Mouse (Mus musculus) MEL (cell line): ENCODE measurements around the gene Gm26920. TPM values are rescaled to one million over a fixed set of nuclear protein-coding genes. Genes with fewer than 3 reads are reported as not detected.

ENCODE experiments used
- DNase-seq: peaks from one replicate; pipeline ENCODE4 v3.0.0; 2011; ENCODE audit warnings: low read depth, low spot score
- H3K27ac ChIP-seq: 2 replicates; pipeline ENCODE4 v1.5.1; 2012; ENCODE audit warnings: low read depth, mild to moderate bottlenecking, control low read depth, low read length, moderate library complexity; ENCODE audit not compliant: control insufficient read depth
- H3K27me3 ChIP-seq, 2 experiments: fragments of 150-350 bp in 1 of 2; sonication (generic) in 1 of 2; 2 replicates each; pipeline ENCODE4 v1.6.1; 2012; ENCODE audit warnings: low read length in 2 of 2, mild to moderate bottlenecking in 2 of 2, improper control_type of control experiment in 1 of 2, moderate library complexity in 1 of 2; ENCODE audit not compliant: insufficient read depth in 2 of 2, control insufficient read depth in 1 of 2
- H3K36me3 ChIP-seq, 2 experiments: 2 replicates each; pipeline ENCODE4 v1.6.1; 2012 to 2014; ENCODE audit warnings: low read length in 2 of 2, improper control_type of control experiment in 1 of 2, inconsistent platforms in 1 of 2, mild to moderate bottlenecking in 1 of 2; ENCODE audit not compliant: insufficient read depth in 2 of 2, control insufficient read depth in 1 of 2
- H3K4me1 ChIP-seq, 2 experiments: fragments of 150-350 bp in 1 of 2; sonication (generic) in 1 of 2; 2 replicates each; pipeline ENCODE4 v1.6.1; 2012; ENCODE audit warnings: low read length in 2 of 2, improper control_type of control experiment in 1 of 2, mild to moderate bottlenecking in 1 of 2; ENCODE audit not compliant: insufficient read depth in 2 of 2, control insufficient read depth in 1 of 2
- H3K4me3 ChIP-seq, 2 experiments: fragments of 150-350 bp in 1 of 2; sonication (generic) in 1 of 2; 2 replicates each; pipeline ENCODE4 v1.5.1; 2012; ENCODE audit warnings: low read depth in 2 of 2, low read length in 2 of 2, mild to moderate bottlenecking in 2 of 2, moderate library complexity in 2 of 2, control low read depth in 1 of 2, improper control_type of control experiment in 1 of 2; ENCODE audit not compliant: control insufficient read depth in 1 of 2, insufficient read depth in 1 of 2
- H3K79me2 ChIP-seq: 2 replicates; pipeline ENCODE4 v1.6.1; 2012; ENCODE audit warnings: mild to moderate bottlenecking, low read length, moderate library complexity; ENCODE audit not compliant: control insufficient read depth, poor library complexity, insufficient read depth
- H3K9ac ChIP-seq: 2 replicates; pipeline ENCODE4 v1.6.1; 2012; ENCODE audit warnings: low read depth, mild to moderate bottlenecking, control low read depth, low read length, moderate library complexity; ENCODE audit not compliant: control insufficient read depth, poor library complexity, severe bottlenecking
- H3K9me3 ChIP-seq: fragments of 150-350 bp; sonication (generic); replicated peaks from 2 replicates; pipeline ENCODE4 v1.6.1; 2012; ENCODE audit warnings: mild to moderate bottlenecking, low read length, improper control_type of control experiment, moderate library complexity; ENCODE audit not compliant: insufficient read depth
- BHLHE40 ChIP-seq: IDR thresholded peaks from 2 replicates; pipeline ENCODE4 v1.6.1; 2012; ENCODE audit warnings: low read depth, mild to moderate bottlenecking, inconsistent platforms, low read length, improper control_type of control experiment, borderline replicate concordance
- CHD1 ChIP-seq: IDR thresholded peaks from 2 replicates; pipeline ENCODE4 v1.6.1; 2012; ENCODE audit warnings: low read depth, mild to moderate bottlenecking, inconsistent platforms, low read length, improper control_type of control experiment
- CTCF ChIP-seq, 3 experiments: IDR thresholded peaks in 2 of 3; conservative IDR thresholded peaks in 1 of 3; 2 replicates each; pipeline ENCODE4 v1.5.1; 2011 to 2012; ENCODE audit warnings: low read length in 3 of 3, low read depth in 2 of 3, mild to moderate bottlenecking in 2 of 3, improper control_type of control experiment in 1 of 3, inconsistent platforms in 1 of 3, mixed read lengths in 1 of 3, moderate library complexity in 1 of 3; ENCODE audit not compliant: control insufficient read depth in 1 of 3, insufficient read depth in 1 of 3, poor library complexity in 1 of 3, severe bottlenecking in 1 of 3
- ELF1 ChIP-seq: IDR thresholded peaks from 2 replicates; pipeline ENCODE4 v1.6.1; 2014; ENCODE audit warnings: low read depth, mild to moderate bottlenecking, inconsistent platforms, low read length, improper control_type of control experiment, moderate library complexity
- ETS1 ChIP-seq: IDR thresholded peaks from 2 replicates; pipeline ENCODE4 v1.6.1; 2012; ENCODE audit warnings: low read depth, mild to moderate bottlenecking, inconsistent platforms, low read length, improper control_type of control experiment, moderate library complexity
- GABPA ChIP-seq: IDR thresholded peaks from 2 replicates; pipeline ENCODE4 v1.6.1; 2012; ENCODE audit warnings: low read depth, mild to moderate bottlenecking, inconsistent platforms, low read length, improper control_type of control experiment, moderate library complexity
- KAT2A ChIP-seq: conservative IDR thresholded peaks from 2 replicates; pipeline ENCODE4 v1.6.1; 2012; ENCODE audit warnings: low read depth, low read length, improper control_type of control experiment, inconsistent platforms
- MAFK ChIP-seq: IDR thresholded peaks from 2 replicates; pipeline ENCODE4 v1.6.1; 2011; ENCODE audit warnings: low read depth, mild to moderate bottlenecking, low read length, improper control_type of control experiment, borderline replicate concordance
- MAX ChIP-seq: IDR thresholded peaks from 2 replicates; pipeline ENCODE4 v1.6.1; 2011; ENCODE audit warnings: low read length, improper control_type of control experiment
- MEF2A ChIP-seq: IDR thresholded peaks from 2 replicates; pipeline ENCODE4 v1.6.1; 2014; ENCODE audit warnings: low read depth, mild to moderate bottlenecking, inconsistent platforms, low read length, improper control_type of control experiment; ENCODE audit not compliant: poor library complexity, insufficient replicate concordance, severe bottlenecking; ENCODE audit errors: extremely low read depth
- MXI1 ChIP-seq: IDR thresholded peaks from 2 replicates; pipeline ENCODE4 v1.6.1; 2011; ENCODE audit warnings: mild to moderate bottlenecking, low read depth, low read length, improper control_type of control experiment
- MYB ChIP-seq: IDR thresholded peaks from 2 replicates; pipeline ENCODE4 v1.6.1; 2011; ENCODE audit warnings: mild to moderate bottlenecking, low read depth, low read length, improper control_type of control experiment
- NELFE ChIP-seq: IDR thresholded peaks from 2 replicates; pipeline ENCODE4 v1.6.1; 2011; ENCODE audit warnings: low read depth, low read length, improper control_type of control experiment
- POLR2A ChIP-seq, 2 experiments: IDR thresholded peaks; 2 replicates each; pipeline ENCODE4 v1.6.1; 2011 to 2012; ENCODE audit warnings: low read length in 2 of 2, mild to moderate bottlenecking in 2 of 2, control low read depth in 1 of 2, improper control_type of control experiment in 1 of 2, low read depth in 1 of 2, moderate library complexity in 1 of 2; ENCODE audit not compliant: control insufficient read depth in 1 of 2, insufficient read depth in 1 of 2, poor library complexity in 1 of 2
- RAD21 ChIP-seq: IDR thresholded peaks from 2 replicates; pipeline ENCODE4 v1.6.1; 2011; ENCODE audit warnings: mild to moderate bottlenecking, low read depth, low read length, improper control_type of control experiment
- SIN3A ChIP-seq: IDR thresholded peaks from 2 replicates; pipeline ENCODE4 v1.6.1; 2012; ENCODE audit warnings: low read length, improper control_type of control experiment, inconsistent platforms
- SMC3 ChIP-seq: IDR thresholded peaks from 2 replicates; pipeline ENCODE4 v1.6.1; 2011; ENCODE audit warnings: low read depth, low read length, improper control_type of control experiment
- TBP ChIP-seq: IDR thresholded peaks from 2 replicates; pipeline ENCODE4 v1.8.0; 2011; ENCODE audit warnings: low read depth, low read length, improper control_type of control experiment
- TCF12 ChIP-seq: IDR thresholded peaks from 2 replicates; pipeline ENCODE4 v1.6.1; 2014; ENCODE audit warnings: low read depth, mild to moderate bottlenecking, inconsistent platforms, low read length, improper control_type of control experiment, moderate library complexity
- UBTF ChIP-seq: IDR thresholded peaks from 2 replicates; pipeline ENCODE4 v1.6.1; 2012; ENCODE audit warnings: low read depth, mild to moderate bottlenecking, inconsistent platforms, low read length, improper control_type of control experiment, moderate library complexity, borderline replicate concordance; ENCODE audit not compliant: insufficient read depth
- USF1 ChIP-seq: IDR thresholded peaks from 2 replicates; pipeline ENCODE4 v1.6.1; 2014; ENCODE audit warnings: low read depth, mild to moderate bottlenecking, inconsistent platforms, low read length, improper control_type of control experiment, moderate library complexity
- USF2 ChIP-seq, 2 experiments: IDR thresholded peaks; 2 replicates each; pipeline ENCODE4 v1.6.1; 2011 to 2012; ENCODE audit warnings: improper control_type of control experiment in 2 of 2, low read length in 2 of 2, borderline replicate concordance in 1 of 2, inconsistent platforms in 1 of 2, low read depth in 1 of 2, mild to moderate bottlenecking in 1 of 2; ENCODE audit not compliant: insufficient read depth in 1 of 2
- ZC3H11A ChIP-seq: IDR thresholded peaks from 2 replicates; pipeline ENCODE4 v1.6.1; 2012; ENCODE audit warnings: low read depth, mild to moderate bottlenecking, inconsistent platforms, low read length, improper control_type of control experiment
- polyA plus RNA-seq, 2 experiments: library from polyadenylated mRNA; stranded (reverse) in 1 of 2; unstranded in 1 of 2; fragments of >175 nt in 1 of 2; fragments of >200 nt in 1 of 2; gene quantifications; 2 replicates each; pipeline versions ENCODE4 v1.2.1 to v1.2.4; 2012; ENCODE audit warnings: low replicate concordance in 2 of 2, low read depth in 1 of 2; ENCODE audit not compliant: insufficient read length in 2 of 2, insufficient read depth in 1 of 2, missing spikeins in 1 of 2
- total RNA-seq: library from RNA; depleted of rRNA; stranded (reverse); fragments of 300-350 nt; gene quantifications from 2 replicates; pipeline ENCODE4 v1.2.3, GENCODE M21; 2012

Gene Gm26920
- total and polyA plus RNA-seq, 3 experiments = 0.62 TPM; not detected in 2

DNA sequence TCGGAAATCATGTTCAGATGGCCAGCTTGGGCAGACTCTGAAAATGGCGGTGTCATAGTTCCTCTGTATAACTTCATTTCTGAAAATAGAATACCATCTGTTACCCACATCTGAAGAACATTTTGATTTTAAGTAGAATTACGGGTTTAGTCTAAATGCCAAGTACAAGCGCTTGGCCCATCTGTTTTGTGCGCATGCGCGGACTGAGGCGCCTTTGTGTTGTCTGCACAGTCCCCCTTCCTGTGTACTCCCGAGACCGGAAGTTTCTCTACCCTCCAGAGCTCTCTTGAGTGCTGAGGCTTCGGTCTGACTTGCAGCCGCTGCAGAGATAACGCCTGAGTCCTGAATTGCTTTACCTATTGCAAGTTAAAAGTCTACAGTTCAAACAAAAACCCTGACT, 9.1 kb upstream of the Gm26920 start:
- Histone ChIP-seq H3K27ac (no peak overlapping the region), H3K36me3 (peaks cover 1 to 2% of the 10 kb centered on the region in 2 experiments; a peak in 2 of 4 replicates), H3K9ac (no peak overlapping the region)
- TF ChIP-seq ELF1 (no peak), MXI1 (no peak), ETS1 (no peak), ZC3H11A (no peak), MAFK (no peak), MYB (no peak), SIN3A (no peak), MAX (no peak), CHD1 (no peak), USF2 (IDR thresholded peaks at IDR 0.05; ENCODE audit: borderline replicate concordance in 1 of 2, insufficient read depth in 1 of 2, low read depth in 1 of 2, low read length in 2 of 2) (no peak), GABPA (no peak)
- TF ChIP-seq, all 39 proteins: peak for 0
- H3K9me3 ChIP-seq = no peaks in the 10 kb centered on the region
- no peaks in the 10 kb centered on the region for H3K27me3 ChIP-seq
- no peak for DNase-seq
- H3K4me1 ChIP-seq = peaks cover 2 to 7% of the 10 kb centered on the region in 2 experiments; a peak in 2 of 4 replicates
- H3K79me2 ChIP-seq = peaks cover 4% of the 10 kb centered on the region; the same call in 1 of the 2 replicates
- no peak overlapping the region for H3K4me3 ChIP-seq

DNA sequence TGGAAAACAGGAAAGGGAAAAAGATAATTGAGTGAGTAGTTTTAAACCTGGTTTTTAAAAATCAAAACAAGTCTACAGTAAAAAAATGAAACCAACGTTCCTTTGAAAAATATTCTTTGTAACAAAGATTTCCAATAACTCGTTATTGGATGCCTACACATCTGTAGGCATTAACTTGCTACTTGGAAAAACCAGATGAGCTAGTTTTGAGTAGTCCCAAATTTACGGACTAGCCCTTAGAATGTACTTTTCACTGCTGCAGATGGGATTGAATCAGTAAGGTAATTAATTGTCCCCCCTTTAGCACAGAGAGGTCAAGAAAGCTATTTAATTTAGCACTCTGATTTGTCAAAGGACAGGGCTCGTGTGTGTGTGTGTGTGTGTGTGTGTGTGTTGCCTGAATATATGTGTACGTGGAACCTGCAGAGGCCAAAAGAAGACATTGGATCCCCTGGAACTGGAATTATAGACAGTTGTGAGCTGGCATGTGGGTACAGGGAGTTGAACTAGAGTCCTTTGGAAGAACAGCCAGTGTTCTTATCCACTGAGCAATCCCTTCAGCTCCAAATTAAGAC, 5.4 kb upstream of the Gm26920 start:
- Histone ChIP-seq H3K27me3 (no peaks in the 10 kb centered on the region), H3K9ac (peak overlapping the region; percentile 11), H3K4me1 (peaks cover 2 to 12% of the 10 kb centered on the region in 2 experiments; a peak in 3 of 4 replicates), H3K9me3 (no peaks in the 10 kb centered on the region), H3K36me3 (peaks cover 0 to 10% of the 10 kb centered on the region in 2 experiments; a peak in 2 of 4 replicates), H3K4me3 (peak overlapping the region; percentile 83 to 88), H3K27ac (no peak overlapping the region), H3K79me2 (peaks cover 4% of the 10 kb centered on the region; the same call in 1 of the 2 replicates)
- DNase-seq = no peak
- no peak for TF ChIP-seq ZC3H11A
- TF ChIP-seq TCF12 = no peak
- no peak for TF ChIP-seq GABPA
- TF ChIP-seq USF2 (IDR thresholded peaks at IDR 0.05; ENCODE audit: borderline replicate concordance in 1 of 2, insufficient read depth in 1 of 2, low read depth in 1 of 2, low read length in 2 of 2) = no peak
- no peak for TF ChIP-seq RAD21
- TF ChIP-seq MEF2A = no peak
- no peak for TF ChIP-seq BHLHE40
- TF ChIP-seq CTCF (IDR thresholded peaks at IDR 0.05 in 2 of 3, conservative IDR thresholded peaks at IDR 0.05 in 1 of 3; ENCODE audit: control insufficient read depth in 1 of 3, insufficient read depth in 1 of 3, low read depth in 2 of 3, low read length in 3 of 3, poor library complexity in 1 of 3, severe bottlenecking in 1 of 3) = no peak
- no peak for TF ChIP-seq USF1
- TF ChIP-seq TBP = no peak
- TF ChIP-seq UBTF = no peak
- no peak for TF ChIP-seq POLR2A (IDR thresholded peaks at IDR 0.05; ENCODE audit: control insufficient read depth in 1 of 2, insufficient read depth in 1 of 2, low read depth in 1 of 2, low read length in 2 of 2, poor library complexity in 1 of 2)
- TF ChIP-seq MYB = no peak
- TF ChIP-seq NELFE = no peak
- no peak for TF ChIP-seq KAT2A
- TF ChIP-seq SMC3 = no peak
